Mouse (Mus musculus): ENCODE measurements around the gene Jak1. TPM values are rescaled to one million over a fixed set of nuclear protein-coding genes. Genes with fewer than 3 reads are reported as not detected.
A peak's percentile ranks its signal among the peaks of the same experiment; 100 is the strongest.

The Jak1 gene
- total RNA-seq, 2 experiments from 2014 or later, result 122 to 126 TPM

GRCm38 (mm10) chr4:101244257-101245011 lies 20.6 kb downstream of the Jak1 start:
- intact Hi-C loops (cut with DNase I), result no loop called here
- DNase-seq (ENCODE audit: low spot score in 2 of 2), result peak; percentile 28 to 30

- intact Hi-C loops (cut with DNase I), result no loop called here
- no peak for DNase-seq (ENCODE audit: low spot score in 2 of 2)
These were observed 24.3 kb downstream of the Jak1 start for GRCm38 (mm10) chr4:101240875-101241173.

- intact Hi-C loops (cut with DNase I), result no loop called here
- no peak for DNase-seq (ENCODE audit: low spot score in 2 of 2)
These were observed 24.8 kb downstream of the Jak1 start for GRCm38 (mm10) chr4:101240163-101240874.

GRCm38 (mm10) chr4:101239313-101240162 lies 25.5 kb downstream of the Jak1 start:
- intact Hi-C loops (cut with DNase I), result no loop called here

DNA sequence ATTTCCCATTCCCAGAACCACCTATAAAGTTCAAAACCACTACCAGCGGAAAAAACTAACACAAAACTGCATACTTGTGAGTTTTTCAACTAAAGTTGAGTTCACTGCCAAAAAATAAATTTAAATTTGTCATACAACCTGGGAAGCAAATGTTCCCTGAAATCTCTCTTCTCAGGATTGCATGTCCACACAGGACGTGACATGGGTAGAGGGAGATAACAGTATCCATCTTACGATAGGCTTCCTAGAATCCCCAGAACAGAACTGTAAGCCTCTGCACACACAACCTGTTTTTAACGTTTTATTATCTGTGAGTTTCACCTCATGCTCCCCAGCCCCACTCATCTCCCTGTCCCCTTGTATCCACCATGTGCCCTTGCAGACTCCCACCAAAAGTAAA lies 26.5 kb downstream of the Jak1 start:
- intact Hi-C loops (cut with DNase I), result no loop called here
- no peak for DNase-seq (ENCODE audit: low spot score in 2 of 2)

More at GRCm38 (mm10) chr4:101239313-101240162, 25.5 kb downstream of the Jak1 start:
- DNase-seq (ENCODE audit: low spot score in 2 of 2), result no peak

DNA sequence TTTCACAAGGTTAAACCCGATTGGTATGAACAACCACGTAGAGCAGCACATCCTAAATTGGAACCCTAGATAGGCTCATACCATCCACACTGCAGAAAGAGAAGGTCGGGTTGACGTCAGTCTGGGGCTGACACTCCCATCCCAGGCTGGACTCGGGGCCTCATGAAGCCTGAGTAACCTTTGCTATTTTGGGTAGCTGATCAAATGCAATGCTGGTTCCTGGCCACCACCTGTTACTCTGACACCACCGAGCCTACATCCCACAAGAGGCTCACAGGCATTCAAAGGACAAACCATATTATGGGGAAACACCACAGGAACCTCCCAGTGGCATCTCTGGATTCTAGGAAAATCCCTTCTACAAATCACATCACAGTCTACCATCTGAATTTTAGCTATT lies 28.3 kb downstream of the Jak1 start:
- DNase-seq (ENCODE audit: low spot score in 2 of 2), result no peak
- intact Hi-C loops (cut with DNase I), result no loop called here

- intact Hi-C loops (cut with DNase I), result no loop called here
- DNase-seq (ENCODE audit: low spot score in 2 of 2), result no peak
These were observed 29.1 kb downstream of the Jak1 start for GRCm38 (mm10) chr4:101235964-101236363.

- no peak for DNase-seq (ENCODE audit: low spot score in 2 of 2)
- intact Hi-C loops (cut with DNase I), result no loop called here
These were observed 30.3 kb downstream of the Jak1 start for GRCm38 (mm10) chr4:101234753-101235152.

DNA sequence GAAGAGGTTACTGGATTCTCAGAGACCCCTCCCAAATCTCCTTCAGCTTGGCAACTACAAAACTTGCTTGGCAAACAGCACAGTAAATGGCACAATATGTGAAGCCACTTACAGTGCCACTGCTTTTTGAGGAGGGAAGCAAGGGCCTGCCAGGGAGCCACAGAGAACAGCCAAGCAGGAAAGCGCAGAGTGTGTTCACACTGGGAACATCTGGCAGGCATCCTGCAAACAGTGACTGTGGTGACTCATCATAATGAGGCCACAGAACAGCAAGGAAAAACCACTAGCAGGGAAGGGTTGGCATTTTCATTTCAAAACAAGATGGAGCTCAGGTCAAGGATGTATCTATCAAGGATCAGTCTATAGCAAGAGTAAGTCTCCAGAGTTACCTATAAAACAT lies 30.8 kb downstream of the Jak1 start:
- intact Hi-C loops (cut with DNase I), result no loop called here
- peak; percentile 42 to 53 for DNase-seq (ENCODE audit: low spot score in 2 of 2)

- no peak for DNase-seq (ENCODE audit: low spot score in 2 of 2)
- intact Hi-C loops (cut with DNase I), result no loop called here
These were observed 34.5 kb downstream of the Jak1 start for GRCm38 (mm10) chr4:101230621-101231020.

DNA sequence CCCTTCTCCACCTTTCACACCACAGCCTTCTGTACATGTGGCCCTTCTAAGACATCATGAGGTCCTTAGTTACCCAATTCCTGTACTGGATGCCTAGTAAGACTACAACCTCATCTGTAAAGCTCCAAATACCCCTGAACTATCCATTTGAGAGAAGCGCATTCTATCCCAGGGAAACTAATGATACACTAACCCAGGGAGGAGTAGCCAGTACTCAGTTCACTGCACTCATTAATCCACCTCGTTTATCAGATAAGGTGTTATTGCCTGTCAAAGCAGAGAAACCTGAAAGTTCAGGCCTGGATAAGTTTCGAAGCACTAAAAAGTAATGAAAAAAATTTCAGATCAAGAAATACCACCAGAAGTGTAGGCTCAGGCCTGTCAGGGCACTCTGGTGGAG lies 37.7 kb downstream of the Jak1 start:
- intact Hi-C loops (cut with DNase I), result no loop called here
- DNase-seq (ENCODE audit: low spot score in 2 of 2), result no peak

GRCm38 (mm10) chr4:101225984-101226383 lies 39.1 kb downstream of the Jak1 start:
- no peak for DNase-seq (ENCODE audit: low spot score in 2 of 2)
- intact Hi-C loops (cut with DNase I), result no loop called here

DNA sequence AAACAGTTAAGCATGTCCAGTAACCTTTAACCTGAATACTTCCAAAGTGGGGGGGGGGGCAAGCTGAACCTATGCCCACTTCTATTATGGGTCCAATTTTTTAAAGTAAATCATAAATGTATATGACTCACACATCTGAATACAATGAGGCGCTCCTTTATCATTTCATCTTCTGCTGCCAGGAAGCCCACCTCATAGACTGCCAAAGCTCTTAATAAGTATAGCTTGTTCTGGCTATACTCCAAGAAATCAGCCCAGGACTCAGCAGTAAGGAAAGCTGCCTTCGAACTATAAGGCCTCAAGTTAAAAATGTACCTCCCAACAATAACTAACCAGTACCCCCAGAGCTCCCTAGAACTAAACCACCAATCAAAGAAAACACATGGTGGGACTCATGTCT lies 44.1 kb downstream of the Jak1 start:
- DNase-seq (ENCODE audit: low spot score in 2 of 2), result no peak
- intact Hi-C loops (cut with DNase I), result no loop called here

GRCm38 (mm10) chr4:101219839-101220238 lies 45.2 kb downstream of the Jak1 start:
- intact Hi-C loops (cut with DNase I), result no loop called here
- peak; percentile 38 to 52 for DNase-seq (ENCODE audit: low spot score in 2 of 2)

GRCm38 (mm10) chr4:101217026-101217540 lies 48.0 kb downstream of the Jak1 start:
- intact Hi-C loops (cut with DNase I), result no loop called here
- no peak for DNase-seq (ENCODE audit: low spot score in 2 of 2)

DNA sequence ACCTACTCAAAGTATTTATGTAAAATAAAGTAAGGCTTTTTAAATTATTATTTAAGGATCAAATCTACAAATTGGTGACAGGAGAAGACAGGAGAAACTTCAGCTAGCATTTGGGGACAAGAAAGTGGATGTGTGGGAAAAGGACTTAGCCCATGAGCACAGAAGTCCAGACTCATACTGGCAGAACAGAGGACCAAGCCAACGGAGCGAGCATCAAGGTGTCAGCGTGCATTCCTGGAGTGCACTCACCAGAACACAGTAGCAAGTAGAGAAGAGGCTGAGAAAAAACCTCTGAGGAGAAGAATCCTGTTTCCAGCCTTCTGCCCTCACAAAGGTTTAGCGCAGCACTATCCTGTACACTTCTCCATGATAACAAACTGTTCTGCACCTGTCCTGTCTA lies 48.8 kb downstream of the Jak1 start:
- intact Hi-C loops (cut with DNase I), result no loop called here

DNA sequence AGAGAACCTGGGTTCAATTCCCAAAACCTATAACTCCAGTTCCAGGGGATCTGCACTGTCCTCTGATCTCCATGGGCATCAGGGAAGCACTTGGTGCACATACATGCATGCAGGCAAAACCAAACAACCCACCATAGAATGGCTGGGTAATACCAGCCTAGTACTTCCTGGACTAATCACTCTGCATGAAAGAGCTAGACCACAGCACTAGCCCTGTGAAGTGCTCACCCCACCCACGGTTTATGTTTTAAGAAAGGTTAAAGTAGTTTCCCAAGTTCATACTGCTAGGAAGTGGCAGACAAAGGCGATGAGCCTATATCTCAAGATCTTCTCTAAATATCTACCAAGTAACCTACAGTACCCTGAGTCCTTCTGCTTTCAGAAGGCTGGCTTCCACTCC lies 51.6 kb downstream of the Jak1 start:
- DNase-seq (ENCODE audit: low spot score in 2 of 2), result no peak
- intact Hi-C loops (cut with DNase I), result no loop called here

More for the DNA sequence above, 48.8 kb downstream of the Jak1 start:
- DNase-seq (ENCODE audit: low spot score in 2 of 2), result no peak

DNA sequence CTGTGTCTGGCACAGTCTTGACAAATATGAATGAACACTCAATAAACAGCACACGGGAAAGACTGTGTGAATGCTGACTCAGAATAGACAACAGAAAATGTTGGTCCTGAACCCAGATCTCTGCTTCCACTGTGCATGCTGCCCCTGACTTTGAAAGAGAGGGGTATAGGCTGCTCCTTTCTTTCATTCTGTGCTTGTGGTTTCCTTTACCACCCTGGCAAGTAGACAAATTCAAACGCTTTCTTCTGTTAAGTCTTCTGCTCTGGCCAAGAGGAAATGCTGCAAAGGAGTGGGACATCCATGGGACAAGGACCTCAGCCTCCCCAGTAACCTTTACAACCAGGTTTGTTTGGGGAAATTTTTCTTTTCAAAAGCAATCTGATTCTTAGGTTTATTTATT lies 57.6 kb downstream of the Jak1 start:
- intact Hi-C loops (cut with DNase I), result no loop called here

DNA sequence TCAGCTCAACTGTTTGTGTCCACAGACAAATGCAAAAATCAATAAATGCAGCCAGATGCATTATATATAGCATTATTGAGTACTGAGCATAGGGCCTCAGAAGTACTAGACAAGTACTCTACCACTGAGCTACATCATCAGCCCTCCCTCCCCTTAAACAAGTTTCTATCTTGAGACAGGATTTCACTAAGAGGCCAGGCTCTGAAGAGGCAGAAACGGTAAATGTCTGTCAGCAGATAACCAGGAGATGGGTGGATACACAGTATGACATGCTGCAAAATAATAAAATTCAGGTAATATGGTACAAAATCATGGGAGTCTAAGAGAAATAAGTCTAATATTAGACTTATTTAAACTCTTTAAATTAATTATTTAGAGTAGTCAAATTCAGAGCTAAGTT lies 61.6 kb downstream of the Jak1 start:
- intact Hi-C loops (cut with DNase I), result no loop called here

More for the DNA sequence above, 57.6 kb downstream of the Jak1 start:
- no peak for DNase-seq (ENCODE audit: low spot score in 2 of 2)

GRCm38 (mm10) chr4:101202626-101203025 lies 62.5 kb downstream of the Jak1 start:
- intact Hi-C loops (cut with DNase I), result no loop called here
- DNase-seq (ENCODE audit: low spot score in 2 of 2), result no peak

More for the DNA sequence above, 61.6 kb downstream of the Jak1 start:
- no peak for DNase-seq (ENCODE audit: low spot score in 2 of 2)

All from left cerebral cortex, postnatal 36 days (tissue).